Mouse (Mus musculus) spleen, adult 2 months (tissue): Measurements from ENCODE around the gene Fgfbp3. TPM values are rescaled to one million over a fixed set of nuclear protein-coding genes. Genes with fewer than 3 reads are reported as not detected.

ENCODE experiments used
- DNase-seq, 2 experiments: peaks; one replicate each; pipeline versions ENCODE4 v3.0.0 to v3.0.0-alpha.2; 2012 to 2021; ENCODE audit warnings: low spot score in 2 of 2, low read depth in 1 of 2
- H3K27ac ChIP-seq: fragments of 200-500 bp; 2 replicates; pipeline ENCODE4 v1.5.1; 2012; ENCODE audit warnings: low read length, inconsistent platforms; ENCODE audit not compliant: insufficient read depth
- H3K27me3 ChIP-seq: fragments of 200-500 bp; 2 replicates; pipeline ENCODE4 v1.6.1; 2012; ENCODE audit warnings: mild to moderate bottlenecking, moderate library complexity, low read length, inconsistent platforms; ENCODE audit not compliant: control insufficient read depth, insufficient read depth
- H3K36me3 ChIP-seq: fragments of 200-500 bp; 2 replicates; pipeline ENCODE4 v1.6.1; 2012; ENCODE audit warnings: mild to moderate bottlenecking, low read length, inconsistent platforms; ENCODE audit not compliant: control insufficient read depth, insufficient read depth
- H3K4me1 ChIP-seq: fragments of 200-500 bp; 2 replicates; pipeline ENCODE4 v1.6.1; 2011; ENCODE audit warnings: inconsistent platforms; ENCODE audit not compliant: control insufficient read depth, insufficient read depth, insufficient read length
- H3K4me3 ChIP-seq: fragments of 200-500 bp; 2 replicates; pipeline ENCODE4 v1.5.1; 2011; ENCODE audit warnings: mild to moderate bottlenecking, inconsistent platforms; ENCODE audit not compliant: insufficient read depth, insufficient read length; ENCODE audit errors: extremely low read depth
- CTCF ChIP-seq: fragments of 200-500 bp; IDR thresholded peaks from 2 replicates; pipeline ENCODE4 v1.5.1; 2011; ENCODE audit warnings: mild to moderate bottlenecking, inconsistent platforms; ENCODE audit not compliant: insufficient read depth, insufficient read length, insufficient replicate concordance; ENCODE audit errors: extremely low read depth
- POLR2A ChIP-seq: fragments of 200-500 bp; IDR thresholded peaks from 2 replicates; pipeline ENCODE4 v1.6.1; 2011; ENCODE audit warnings: low read depth, low read length, inconsistent platforms
- WGBS: fragments of 180-500 bp; shearing (Covaris S2); methylation state at CpG from one replicate; pipeline ENCODE4 v1.1.7; 2018; 5-methylcytosine and 5-hydroxymethylcytosine counted together
- polyA plus RNA-seq: library from polyadenylated mRNA; depleted of rRNA; stranded (reverse); fragments of >200 nt; gene quantifications from 2 replicates; pipeline ENCODE4 v1.2.3, GENCODE M21; 2012

Fgfbp3 gene
- polyA plus RNA-seq, 1 experiment: 2.4 TPM

- DNase-seq: no peak
- no peaks in the 10 kb centered on the region for H3K4me1 ChIP-seq
- no peaks in the 10 kb centered on the region for H3K36me3 ChIP-seq
- H3K4me3 ChIP-seq: no peak overlapping the region
- TF ChIP-seq CTCF (no peak), POLR2A (no peak)
- H3K27me3 ChIP-seq: no peaks in the 10 kb centered on the region
- WGBS: 46% methylated on average over 12 of the region's 12 CpGs
- H3K27ac ChIP-seq: no peak overlapping the region
These were observed 8.9 kb downstream of the Fgfbp3 start for GRCm38 (mm10) chr19:36910424-36911045.

GRCm38 (mm10) chr19:36909676-36910292 is 9.6 kb downstream of the Fgfbp3 start:
- Histone ChIP-seq H3K4me3 (no peak overlapping the region), H3K4me1 (no peaks in the 10 kb centered on the region), H3K27me3 (no peaks in the 10 kb centered on the region; the same call in 1 of the 2 replicates), H3K36me3 (no peaks in the 10 kb centered on the region), H3K27ac (no peak overlapping the region)
- TF ChIP-seq CTCF (peak; percentile 60; the same call in 1 of the 2 replicates), POLR2A (no peak)
- WGBS: 29% methylated on average over 9 of the region's 9 CpGs
- DNase-seq: peak; percentile 43 to 51

- Histone ChIP-seq H3K36me3 (no peaks in the 10 kb centered on the region), H3K4me1 (no peaks in the 10 kb centered on the region), H3K27ac (no peak overlapping the region), H3K4me3 (no peak overlapping the region), H3K27me3 (peaks cover 3% of the 10 kb centered on the region)
- TF ChIP-seq CTCF (no peak), POLR2A (no peak)
- WGBS: 84% methylated on average over 3 of the region's 3 CpGs
- DNase-seq: no peak
These were observed 10.3 kb downstream of the Fgfbp3 start for GRCm38 (mm10) chr19:36909150-36909549.

GRCm38 (mm10) chr19:36904211-36905007 is 15.0 kb downstream of the Fgfbp3 start:
- DNase-seq: no peak
- Histone ChIP-seq H3K4me3 (peak overlapping the region; percentile 44), H3K4me1 (no peaks in the 10 kb centered on the region), H3K36me3 (no peaks in the 10 kb centered on the region), H3K27me3 (peaks cover 6% of the 10 kb centered on the region), H3K27ac (no peak overlapping the region)
- 6% methylated on average over 41 of the region's 41 CpGs for WGBS
- TF ChIP-seq POLR2A (no peak), CTCF (no peak)

GRCm38 (mm10) chr19:36903377-36903776 is 16.0 kb downstream of the Fgfbp3 start:
- Histone ChIP-seq H3K27ac (no peak overlapping the region), H3K4me1 (no peaks in the 10 kb centered on the region), H3K4me3 (no peak overlapping the region), H3K36me3 (no peaks in the 10 kb centered on the region), H3K27me3 (peaks cover 6% of the 10 kb centered on the region)
- 64% methylated on average over 7 of the region's 7 CpGs for WGBS
- DNase-seq: no peak
- no peak for TF ChIP-seq POLR2A
- no peak for TF ChIP-seq CTCF

- no peaks in the 10 kb centered on the region for H3K27me3 ChIP-seq
- WGBS: 78% methylated on average over 9 of the region's 9 CpGs
These were observed 21.6 kb downstream of the Fgfbp3 start for GRCm38 (mm10) chr19:36897778-36898177.

More at GRCm38 (mm10) chr19:36897778-36898177, 21.6 kb downstream of the Fgfbp3 start:
- no peaks in the 10 kb centered on the region for H3K4me1 ChIP-seq
- peaks cover 1% of the 10 kb centered on the region; the same call in 1 of the 2 replicates for H3K36me3 ChIP-seq
- H3K27ac ChIP-seq: no peak overlapping the region
- no peak for DNase-seq
- TF ChIP-seq CTCF (no peak), POLR2A (no peak)
- H3K4me3 ChIP-seq: no peak overlapping the region
